Mouse (Mus musculus): ENCODE results near the gene Map3k14.
A peak's percentile ranks its signal among the peaks of the same experiment; 100 is the strongest.

The Map3k14 gene

GRCm38 (mm10) chr11:103206203-103206602 lies 61.1 kb downstream of the Map3k14 start:
- DNase-seq (ENCODE audit: low spot score): no peak

GRCm38 (mm10) chr11:103202376-103202775 lies 64.9 kb downstream of the Map3k14 start:
- DNase-seq (ENCODE audit: low spot score): no peak

GRCm38 (mm10) chr11:103201664-103202063 lies 65.6 kb downstream of the Map3k14 start:
- peak; percentile 34 for DNase-seq (ENCODE audit: low spot score)

GRCm38 (mm10) chr11:103198911-103199803 lies 68.1 kb downstream of the Map3k14 start:
- no peak for DNase-seq (ENCODE audit: low spot score)

GRCm38 (mm10) chr11:103198339-103198738 lies 68.9 kb downstream of the Map3k14 start:
- DNase-seq (ENCODE audit: low spot score): no peak

GRCm38 (mm10) chr11:103197340-103197739 lies 69.9 kb downstream of the Map3k14 start:
- DNase-seq (ENCODE audit: low spot score): no peak

GRCm38 (mm10) chr11:103195656-103196055 lies 71.6 kb downstream of the Map3k14 start:
- no peak for DNase-seq (ENCODE audit: low spot score)

- no peak for DNase-seq (ENCODE audit: low spot score)
These were observed 72.0 kb downstream of the Map3k14 start for GRCm38 (mm10) chr11:103195236-103195635.

- DNase-seq (ENCODE audit: low spot score): no peak
These were observed 73.5 kb downstream of the Map3k14 start for GRCm38 (mm10) chr11:103193825-103194168.

GRCm38 (mm10) chr11:103192956-103193824 lies 74.1 kb downstream of the Map3k14 start:
- no peak for DNase-seq (ENCODE audit: low spot score)

GRCm38 (mm10) chr11:103192230-103192955 lies 74.9 kb downstream of the Map3k14 start:
- no peak for DNase-seq (ENCODE audit: low spot score)

GRCm38 (mm10) chr11:103184891-103185290 lies 82.4 kb downstream of the Map3k14 start:
- DNase-seq (ENCODE audit: low spot score): no peak

- DNase-seq (ENCODE audit: low spot score): no peak
These were observed 85.4 kb downstream of the Map3k14 start for GRCm38 (mm10) chr11:103181911-103182310.

GRCm38 (mm10) chr11:103181349-103181748 lies 85.9 kb downstream of the Map3k14 start:
- no peak for DNase-seq (ENCODE audit: low spot score)

GRCm38 (mm10) chr11:103180426-103180825 lies 86.8 kb downstream of the Map3k14 start:
- no peak for DNase-seq (ENCODE audit: low spot score)

GRCm38 (mm10) chr11:103178748-103179147 lies 88.5 kb downstream of the Map3k14 start:
- DNase-seq (ENCODE audit: low spot score): no peak

GRCm38 (mm10) chr11:103177815-103178485 lies 89.3 kb downstream of the Map3k14 start:
- no peak for DNase-seq (ENCODE audit: low spot score)

- no peak for DNase-seq (ENCODE audit: low spot score)
These were observed 90.1 kb downstream of the Map3k14 start for GRCm38 (mm10) chr11:103177216-103177615.

- no peak for DNase-seq (ENCODE audit: low spot score)
These were observed 90.8 kb downstream of the Map3k14 start for GRCm38 (mm10) chr11:103176510-103176909.

- no peak for DNase-seq (ENCODE audit: low spot score)
These were observed 91.4 kb downstream of the Map3k14 start for GRCm38 (mm10) chr11:103175688-103176442.

GRCm38 (mm10) chr11:103174891-103175391 lies 92.3 kb downstream of the Map3k14 start:
- no peak for DNase-seq (ENCODE audit: low spot score)

All from ovary, adult 18-20 months (tissue).